Mouse (Mus musculus): ENCODE measurements around the gene Itga9.

GRCm38 (mm10) chr9:118611958-118612581, 5.6 kb downstream of the Itga9 start:
- TF ChIP-seq CTCF (IDR thresholded peaks at IDR 0.05; ENCODE audit: low read depth) (no peak), EP300 (IDR thresholded peaks at IDR 0.05; ENCODE audit: low read depth) (no peak)

Data from heart, postnatal 0 days (tissue).